Mouse (Mus musculus) kidney, embryonic 14.5 days (tissue): Measurements from ENCODE around the gene Zxdb. TPM values are rescaled to one million over a fixed set of nuclear protein-coding genes. Genes with fewer than 3 reads are reported as not detected.
"Not testable (repeated sequence)": the region's sequence is repeated elsewhere in the genome, so short reads cannot be mapped to it uniquely, and the experiment has no call there.

Source experiments
- ATAC-seq: fragments of 200-750 bp; cut with Nextera tagmentation; 2 replicates; pipeline ENCODE4 v1.8.0; 2017; ENCODE audit warnings: moderate number of reproducible peaks, mild to moderate bottlenecking, moderate TSS enrichment, moderate library complexity; ENCODE audit not compliant: low FRiP score, low TSS enrichment
- H3K27ac ChIP-seq: fragments of 300-500 bp; sonication (generic); 2 replicates; pipeline ENCODE4 v1.5.1; 2014; ENCODE audit warnings: low read depth, mild to moderate bottlenecking, low read length, moderate library complexity, mixed read lengths
- H3K27me3 ChIP-seq: fragments of 300-500 bp; sonication (generic); 2 replicates; pipeline ENCODE4 v1.6.1; 2014; ENCODE audit warnings: mild to moderate bottlenecking, low read length; ENCODE audit not compliant: control insufficient read depth, insufficient read depth
- H3K36me3 ChIP-seq: fragments of 300-500 bp; sonication (generic); 2 replicates; pipeline ENCODE4 v1.6.1; 2014; ENCODE audit warnings: low read length, mixed read lengths; ENCODE audit not compliant: control insufficient read depth, insufficient read depth
- H3K4me1 ChIP-seq: fragments of 300-500 bp; sonication (generic); 2 replicates; pipeline ENCODE4 v1.6.1; 2014; ENCODE audit warnings: low read length, mixed read lengths; ENCODE audit not compliant: control insufficient read depth, insufficient read depth
- H3K4me2 ChIP-seq: fragments of 300-500 bp; sonication (generic); replicated peaks from 2 replicates; pipeline ENCODE4 v1.6.1; 2014; ENCODE audit warnings: low read depth, mild to moderate bottlenecking, low read length
- H3K4me3 ChIP-seq: fragments of 300-500 bp; sonication (generic); 2 replicates; pipeline ENCODE4 v1.5.1; 2014; ENCODE audit warnings: mild to moderate bottlenecking, low read length
- H3K9ac ChIP-seq: fragments of 300-500 bp; sonication (generic); 2 replicates; pipeline ENCODE4 v1.6.1; 2014; ENCODE audit warnings: low read depth, mild to moderate bottlenecking, low read length, moderate library complexity
- H3K9me3 ChIP-seq: fragments of 300-500 bp; sonication (generic); 2 replicates; pipeline ENCODE4 v1.6.1; 2016; ENCODE audit warnings: low read length; ENCODE audit not compliant: control insufficient read depth
- WGBS: fragments of 180-500 bp; shearing (Covaris S2); extraction: QIAGEN DNeasy Blood & Tissue Kit; methylation state at CpG from one replicate; pipeline ENCODE4 v1.1.7; 2014; 5-methylcytosine and 5-hydroxymethylcytosine counted together
- polyA plus RNA-seq: library from polyadenylated mRNA; unstranded; fragments of >200 nt; fragmentation: Nextera tagmentation; extraction: Ambion mirVana; gene quantifications from 2 replicates; pipeline ENCODE4 v1.2.1, GENCODE M21; 2014

The Zxdb gene
- 2.9 and 3.2 TPM in 2 replicates for polyA plus RNA-seq

DNA sequence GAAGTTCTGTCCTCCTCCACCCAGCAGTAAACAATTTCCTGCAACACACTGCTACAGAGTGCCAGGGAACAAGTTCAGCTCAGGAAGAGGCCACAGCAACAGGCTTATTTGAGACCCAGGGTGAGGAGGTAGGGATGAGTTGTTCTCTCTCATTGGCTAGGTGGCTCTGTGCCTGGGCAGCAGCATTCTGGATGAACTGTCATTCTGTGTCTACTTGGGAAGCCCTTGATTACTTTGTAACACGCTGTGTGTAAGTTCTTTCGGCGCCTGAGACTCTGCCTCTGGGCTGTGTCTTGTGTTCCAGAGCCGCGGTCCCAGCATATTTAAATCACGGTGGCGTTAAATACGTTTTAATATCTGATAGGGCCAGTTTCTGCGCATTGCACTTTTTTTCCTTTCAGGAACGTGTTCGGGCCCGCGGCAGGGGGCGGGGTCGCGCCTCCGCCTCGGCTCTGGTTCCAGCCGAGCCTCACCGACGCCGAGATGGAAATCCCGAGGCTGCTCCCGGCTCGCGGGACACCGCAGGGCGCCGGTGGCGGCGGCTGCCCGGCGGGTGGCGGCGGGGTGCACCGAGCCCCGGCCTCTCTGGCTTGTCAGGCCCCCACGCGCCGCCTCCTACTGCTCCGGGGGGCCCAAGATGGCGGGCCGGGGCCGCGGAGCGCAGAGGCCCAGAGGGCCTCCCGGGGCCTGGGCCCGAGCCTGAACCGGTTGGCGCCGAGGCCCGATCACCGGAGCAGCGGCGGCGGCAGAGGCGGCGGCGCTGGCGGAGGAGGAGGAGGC is at the start of gene Zxdb:
TSS of gene Zxdb (plus strand) at position 378 of the 780 bp plus-strand sequence.
- not testable (repeated sequence) for H3K27ac ChIP-seq, H3K4me2 ChIP-seq, H3K9me3 ChIP-seq, H3K27me3 ChIP-seq, H3K4me1 ChIP-seq, H3K9ac ChIP-seq, H3K36me3 ChIP-seq, H3K4me3 ChIP-seq
- no CpG with 5 or more reads among the region's 60 CpGs for WGBS
- ATAC-seq, result peak; percentile 81

- no peaks in the 10 kb centered on the region for H3K36me3 ChIP-seq
- no peak overlapping the region for H3K27ac ChIP-seq
- H3K9me3 ChIP-seq, result no peaks in the 10 kb centered on the region
- no peaks in the 10 kb centered on the region for H3K27me3 ChIP-seq
- no peak overlapping the region for H3K4me3 ChIP-seq
- H3K4me2 ChIP-seq, result no peak overlapping the region
- H3K9ac ChIP-seq, result no peak overlapping the region
- WGBS, result 59% methylated on average over 4 of the region's 4 CpGs
- ATAC-seq, result no peak
- H3K4me1 ChIP-seq, result no peaks in the 10 kb centered on the region
These were observed 49.4 kb upstream of the Zxdb start for GRCm38 (mm10) chrX:94674977-94675376.

- ATAC-seq, H3K27ac ChIP-seq, H3K9ac ChIP-seq, H3K4me3 ChIP-seq, H3K9me3 ChIP-seq, H3K4me1 ChIP-seq, H3K36me3 ChIP-seq, H3K27me3 ChIP-seq, H3K4me2 ChIP-seq: not testable (repeated sequence)
- no CpG with 5 or more reads among the region's 2 CpGs for WGBS
These were observed 42.8 kb upstream of the Zxdb start for GRCm38 (mm10) chrX:94681581-94681980.

DNA sequence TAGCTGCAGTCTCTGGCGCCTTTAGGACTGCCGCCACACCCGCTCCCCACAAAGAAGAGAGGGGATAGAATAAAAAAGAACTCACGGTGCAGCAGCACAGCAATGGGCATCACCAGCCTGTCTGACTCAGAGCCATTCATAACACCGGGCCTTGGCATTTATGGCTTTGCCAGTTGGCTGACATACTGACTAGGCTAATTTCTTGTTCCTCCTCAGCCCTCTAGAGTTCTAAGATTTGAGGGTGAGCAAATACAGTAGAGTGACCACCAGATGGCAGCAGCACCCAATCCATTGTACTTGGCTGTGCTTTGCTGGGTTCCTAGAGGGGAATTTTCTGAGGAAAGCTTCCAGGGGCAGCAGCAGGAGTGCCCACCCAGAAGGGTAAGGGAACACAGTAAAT is 34.8 kb upstream of the Zxdb start:
- not testable (repeated sequence) for H3K4me2 ChIP-seq, H3K4me1 ChIP-seq, H3K36me3 ChIP-seq, H3K9me3 ChIP-seq, H3K27me3 ChIP-seq, H3K9ac ChIP-seq, H3K4me3 ChIP-seq, H3K27ac ChIP-seq
- 88% methylated on average over 5 of the region's 5 CpGs for WGBS
- peak; percentile 52; the same call in 1 of the 2 replicates for ATAC-seq

DNA sequence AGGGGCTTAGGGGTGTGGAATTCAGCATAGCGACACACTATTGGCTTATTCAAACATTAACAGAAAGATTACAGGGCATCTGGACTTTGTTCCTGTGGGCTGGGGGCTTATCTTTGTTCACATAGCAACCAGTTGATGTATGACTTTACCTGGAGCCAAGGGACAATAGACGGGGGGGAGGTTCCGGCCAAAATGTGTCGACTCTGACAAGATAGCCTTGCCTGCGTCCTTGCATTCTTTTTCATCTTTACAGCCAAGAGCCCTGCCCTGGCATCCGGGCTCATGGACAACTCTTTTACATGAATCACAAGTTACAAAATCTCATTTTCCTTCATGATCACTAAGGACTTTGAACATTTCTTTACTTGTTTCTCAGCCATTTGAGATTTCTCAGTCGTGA is 17.7 kb upstream of the Zxdb start:
- H3K27ac ChIP-seq, result not testable (repeated sequence)

GRCm38 (mm10) chrX:94709752-94710151 is 14.6 kb upstream of the Zxdb start:
- H3K9ac ChIP-seq, H3K27ac ChIP-seq, H3K27me3 ChIP-seq, H3K36me3 ChIP-seq, H3K4me2 ChIP-seq, H3K4me3 ChIP-seq, ATAC-seq, H3K4me1 ChIP-seq, H3K9me3 ChIP-seq: not testable (repeated sequence)
- WGBS, result no CpG with 5 or more reads among the region's 3 CpGs

More for the DNA sequence above, 17.7 kb upstream of the Zxdb start:
- H3K9ac ChIP-seq, H3K4me3 ChIP-seq, H3K27me3 ChIP-seq, ATAC-seq, H3K36me3 ChIP-seq, H3K4me2 ChIP-seq, H3K4me1 ChIP-seq, H3K9me3 ChIP-seq: not testable (repeated sequence)
- WGBS, result 91% methylated on average over 6 of the region's 7 CpGs

GRCm38 (mm10) chrX:94724972-94725569 is 702 bp downstream of the Zxdb start:
- H3K4me1 ChIP-seq, H3K4me2 ChIP-seq, H3K36me3 ChIP-seq, H3K9me3 ChIP-seq, H3K27ac ChIP-seq, H3K9ac ChIP-seq, H3K4me3 ChIP-seq, H3K27me3 ChIP-seq: not testable (repeated sequence)
- 40% methylated on average over 15 of the region's 102 CpGs for WGBS
- peak; percentile 71 for ATAC-seq

- not testable (repeated sequence) for H3K9me3 ChIP-seq, H3K4me2 ChIP-seq, H3K4me3 ChIP-seq, H3K36me3 ChIP-seq, H3K27me3 ChIP-seq, H3K27ac ChIP-seq, H3K9ac ChIP-seq, H3K4me1 ChIP-seq
- WGBS, result no CpG with 5 or more reads among the region's 41 CpGs
- peak; percentile 38 for ATAC-seq
These were observed 1.3 kb downstream of the Zxdb start for GRCm38 (mm10) chrX:94725627-94726083.

DNA sequence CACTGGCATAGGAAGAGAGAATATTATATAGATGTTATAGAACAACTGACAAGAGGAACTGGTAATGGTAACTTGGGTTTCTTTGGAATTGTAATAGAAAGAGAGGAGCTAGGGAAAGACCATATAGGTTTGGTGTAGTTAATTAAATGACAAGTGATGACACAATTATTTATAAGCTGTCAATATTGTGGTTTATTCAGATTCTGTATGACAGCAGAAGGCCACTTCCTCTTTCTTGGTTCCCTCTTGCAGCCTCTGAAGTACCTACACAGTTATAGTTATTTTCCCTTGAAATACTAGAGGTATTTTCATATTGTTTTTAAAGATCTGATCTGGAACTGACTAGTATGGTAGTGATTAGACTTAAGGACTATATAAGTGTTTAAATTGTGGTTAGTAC is 7.2 kb downstream of the Zxdb start:
- no peak for ATAC-seq
- no peaks in the 10 kb centered on the region for H3K36me3 ChIP-seq

More for the DNA sequence above, 7.2 kb downstream of the Zxdb start:
- Histone ChIP-seq H3K27me3 (no peaks in the 10 kb centered on the region), H3K9ac (no peak overlapping the region), H3K4me3 (no peak overlapping the region), H3K4me2 (no peak overlapping the region), H3K4me1 (no peaks in the 10 kb centered on the region), H3K9me3 (no peaks in the 10 kb centered on the region), H3K27ac (no peak overlapping the region)
